Mouse (Mus musculus) fibroblast of lung, adult 2 months (primary cell): Measurements from ENCODE around the gene Prkaca.
"Not testable (repeated sequence)": the region's sequence is repeated elsewhere in the genome, so short reads cannot be mapped to it uniquely, and the experiment has no call there.

Experiments used
- DNase-seq: peaks from one replicate; pipeline ENCODE4 v3.0.0-alpha.2; 2011; ENCODE audit warnings: low read depth

Gene Prkaca

GRCm38 (mm10) chr8:83976101-83976630, 3.4 kb downstream of the Prkaca start:
- DNase-seq = no peak

GRCm38 (mm10) chr8:83976779-83977350, 4.1 kb downstream of the Prkaca start:
- DNase-seq = no peak

GRCm38 (mm10) chr8:83977646-83978045, 4.9 kb downstream of the Prkaca start:
- DNase-seq = no peak

- no peak for DNase-seq
These were observed 5.4 kb downstream of the Prkaca start for GRCm38 (mm10) chr8:83978200-83978599.

GRCm38 (mm10) chr8:83980250-83980649, 7.5 kb downstream of the Prkaca start:
- no peak for DNase-seq

GRCm38 (mm10) chr8:83980845-83981244, 8.1 kb downstream of the Prkaca start:
- DNase-seq = no peak

- DNase-seq = no peak
These were observed 8.7 kb downstream of the Prkaca start for GRCm38 (mm10) chr8:83981533-83981932.

- no peak for DNase-seq
These were observed 9.7 kb downstream of the Prkaca start for GRCm38 (mm10) chr8:83982449-83982848.

GRCm38 (mm10) chr8:83983222-83983621, 10.4 kb downstream of the Prkaca start:
- not testable (repeated sequence) for DNase-seq

GRCm38 (mm10) chr8:83989243-83989642, 16.4 kb downstream of the Prkaca start:
- DNase-seq = no peak

- DNase-seq = no peak
These were observed 17.4 kb downstream of the Prkaca start for GRCm38 (mm10) chr8:83990170-83990569.

- no peak for DNase-seq
These were observed 19.7 kb downstream of the Prkaca start for GRCm38 (mm10) chr8:83992488-83992887.

- no peak for DNase-seq
These were observed 21.2 kb downstream of the Prkaca start for GRCm38 (mm10) chr8:83994030-83994429.

GRCm38 (mm10) chr8:83995973-83996372, 23.2 kb downstream of the Prkaca start:
- no peak for DNase-seq

- no peak for DNase-seq
These were observed 24.0 kb downstream of the Prkaca start for GRCm38 (mm10) chr8:83996567-83997505.

GRCm38 (mm10) chr8:83997511-83998141, 24.8 kb downstream of the Prkaca start, which contains the start of gene Samd1:
Samd1 (plus strand) TSS chr8:83997672.
- DNase-seq = no peak

GRCm38 (mm10) chr8:83998231-83999056, 25.7 kb downstream of the Prkaca start:
- DNase-seq = no peak

- DNase-seq = no peak
These were observed 26.4 kb downstream of the Prkaca start for GRCm38 (mm10) chr8:83999057-83999705.

GRCm38 (mm10) chr8:83999825-84000224, 27.0 kb downstream of the Prkaca start:
- no peak for DNase-seq

- DNase-seq = no peak
These were observed 28.6 kb downstream of the Prkaca start, which contains the start of gene 1700067K01Rik for GRCm38 (mm10) chr8:84001281-84002000. 1700067K01Rik (plus strand) TSS chr8:84001502.
